Mouse (Mus musculus): Measurements from ENCODE around the gene Robo2.

The Robo2 gene

GRCm38 (mm10) chr16:74321666-74322371 is 89.8 kb downstream of the Robo2 start:
- DNase-seq (ENCODE audit: extremely low spot score): no peak

GRCm38 (mm10) chr16:74316150-74316549 is 95.5 kb downstream of the Robo2 start:
- no peak for DNase-seq (ENCODE audit: extremely low spot score)

- no peak for DNase-seq (ENCODE audit: extremely low spot score)
Measured at GRCm38 (mm10) chr16:74313222-74313621, 98.4 kb downstream of the Robo2 start.

- no peak for DNase-seq (ENCODE audit: extremely low spot score)
Measured at GRCm38 (mm10) chr16:74307543-74307887, 104.1 kb downstream of the Robo2 start.

GRCm38 (mm10) chr16:74306876-74307542 is 104.6 kb downstream of the Robo2 start:
- DNase-seq (ENCODE audit: extremely low spot score): no peak

- no peak for DNase-seq (ENCODE audit: extremely low spot score)
Measured at GRCm38 (mm10) chr16:74287878-74288277, 123.7 kb downstream of the Robo2 start.

GRCm38 (mm10) chr16:74282549-74282948 is 129.1 kb downstream of the Robo2 start:
- DNase-seq (ENCODE audit: extremely low spot score): no peak

GRCm38 (mm10) chr16:74276855-74277573 is 134.6 kb downstream of the Robo2 start:
- no peak for DNase-seq (ENCODE audit: extremely low spot score)

GRCm38 (mm10) chr16:74274596-74274995 is 137.0 kb downstream of the Robo2 start:
- DNase-seq (ENCODE audit: extremely low spot score): no peak

GRCm38 (mm10) chr16:74272993-74273392 is 138.6 kb downstream of the Robo2 start:
- no peak for DNase-seq (ENCODE audit: extremely low spot score)

- no peak for DNase-seq (ENCODE audit: extremely low spot score)
Measured at GRCm38 (mm10) chr16:74258241-74258640, 153.4 kb downstream of the Robo2 start.

- no peak for DNase-seq (ENCODE audit: extremely low spot score)
Measured at GRCm38 (mm10) chr16:74244452-74244851, 167.2 kb downstream of the Robo2 start.

- no peak for DNase-seq (ENCODE audit: extremely low spot score)
Measured at GRCm38 (mm10) chr16:74241534-74241933, 170.1 kb downstream of the Robo2 start.

GRCm38 (mm10) chr16:74237411-74237930 is 174.2 kb downstream of the Robo2 start:
- no peak for DNase-seq (ENCODE audit: extremely low spot score)

GRCm38 (mm10) chr16:74234393-74235059 is 177.1 kb downstream of the Robo2 start:
- no peak for DNase-seq (ENCODE audit: extremely low spot score)

- no peak for DNase-seq (ENCODE audit: extremely low spot score)
Measured at GRCm38 (mm10) chr16:74233596-74233995, 178.0 kb downstream of the Robo2 start.

- DNase-seq (ENCODE audit: extremely low spot score): peak; percentile 28
Measured at GRCm38 (mm10) chr16:74227285-74227684, 184.3 kb downstream of the Robo2 start.

- DNase-seq (ENCODE audit: extremely low spot score): no peak
Measured at GRCm38 (mm10) chr16:74225423-74226272, 186.0 kb downstream of the Robo2 start.

- DNase-seq (ENCODE audit: extremely low spot score): no peak
Measured at GRCm38 (mm10) chr16:74222501-74222900, 189.1 kb downstream of the Robo2 start.

- DNase-seq (ENCODE audit: extremely low spot score): no peak
Measured at GRCm38 (mm10) chr16:74216879-74217415, 194.7 kb downstream of the Robo2 start.

- DNase-seq (ENCODE audit: extremely low spot score): no peak
Measured at GRCm38 (mm10) chr16:74215791-74216190, 195.8 kb downstream of the Robo2 start.
